Mouse (Mus musculus) thymus, adult 18-20 months (tissue): ENCODE measurements around the gene Slc38a9.

Experiments
- DNase-seq, 2 experiments: peaks; one replicate each; pipeline ENCODE4 v3.0.0; 2022; ENCODE audit warnings: mixed read lengths in 2 of 2

The Slc38a9 gene

GRCm38 (mm10) chr13:112660574-112661381 lies at the start of gene Slc38a9:
Slc38a9 (plus strand) TSS chr13:112660751.
- peak; percentile 92 to 93 for DNase-seq

GRCm38 (mm10) chr13:112621592-112621991 lies 39.0 kb upstream of the Slc38a9 start:
- no peak for DNase-seq

- DNase-seq, result no peak
Measured at GRCm38 (mm10) chr13:112623656-112624055, 36.9 kb upstream of the Slc38a9 start.

DNA sequence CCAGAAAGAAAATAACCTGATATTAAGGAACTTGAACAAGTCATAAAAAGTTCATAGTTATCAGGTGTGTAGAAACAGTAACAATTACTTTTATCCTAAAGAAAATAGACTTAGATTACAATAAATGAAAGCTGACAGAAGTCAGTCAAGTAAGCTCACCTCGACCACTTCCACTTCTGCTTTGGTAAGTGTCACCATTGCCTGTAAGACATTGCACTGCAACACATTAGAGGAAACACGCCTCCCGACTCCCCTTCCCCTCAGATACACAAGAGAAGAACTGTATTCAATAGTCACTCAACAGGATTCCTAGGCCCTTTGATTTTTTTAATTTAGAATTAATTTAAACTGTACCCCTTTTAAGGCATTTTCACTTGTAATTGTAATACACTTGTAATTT lies 35.9 kb upstream of the Slc38a9 start:
- DNase-seq, result no peak

- DNase-seq, result no peak
Measured at GRCm38 (mm10) chr13:112625566-112625965, 35.0 kb upstream of the Slc38a9 start.

DNA sequence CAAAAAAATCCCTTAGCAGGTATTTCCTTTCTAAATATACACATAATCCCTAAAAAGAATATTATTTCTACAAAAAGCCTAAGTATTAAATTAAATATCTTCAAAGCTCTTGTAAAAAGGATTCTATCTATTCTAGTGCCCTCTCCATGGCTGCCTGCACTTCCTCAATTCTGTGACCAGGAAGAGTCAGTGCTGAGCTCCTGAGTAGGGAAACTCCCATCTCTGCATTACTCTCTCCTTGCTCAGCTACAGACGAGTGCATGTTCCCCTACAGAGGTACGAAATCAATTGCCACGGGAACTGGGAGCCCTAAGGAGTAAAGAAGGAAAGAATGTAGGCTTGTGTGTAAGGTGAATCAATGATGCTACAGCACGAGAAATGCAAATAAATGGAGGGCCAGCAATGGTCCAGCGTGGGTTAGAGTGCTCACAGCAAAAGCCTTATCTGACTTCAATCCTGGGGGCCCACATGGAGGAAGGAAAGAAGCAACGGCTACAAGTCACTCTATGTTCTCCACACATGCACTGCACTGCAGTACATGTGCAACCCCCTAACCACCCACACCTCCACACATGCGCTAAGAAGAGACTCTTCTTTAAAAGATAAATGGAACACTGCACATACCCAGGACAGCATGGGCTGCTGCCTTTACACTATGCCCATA lies 25.2 kb upstream of the Slc38a9 start:
- DNase-seq, result no peak

- no peak for DNase-seq
Measured at GRCm38 (mm10) chr13:112636498-112636897, 24.1 kb upstream of the Slc38a9 start.

GRCm38 (mm10) chr13:112639111-112639510 lies 21.4 kb upstream of the Slc38a9 start:
- DNase-seq, result no peak

DNA sequence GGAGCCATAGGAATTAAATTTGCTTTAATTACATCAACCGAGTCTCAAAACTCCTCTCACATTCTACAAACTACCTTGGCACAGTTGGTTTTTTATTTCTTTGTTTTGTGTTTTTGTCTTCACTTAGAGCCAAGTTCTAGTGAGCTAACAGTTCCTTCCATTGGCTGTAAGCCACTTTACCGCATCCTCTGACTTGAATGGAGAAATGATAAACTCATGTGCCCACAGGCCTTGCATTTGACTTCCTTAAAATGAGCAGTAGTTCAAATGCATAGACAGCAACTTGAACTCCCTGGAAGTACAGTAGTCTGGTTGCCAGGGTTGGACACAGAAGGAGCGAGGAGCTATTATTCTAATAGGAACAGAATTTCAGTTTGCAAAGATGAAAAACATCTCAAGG lies 17.7 kb upstream of the Slc38a9 start:
- DNase-seq, result no peak

DNA sequence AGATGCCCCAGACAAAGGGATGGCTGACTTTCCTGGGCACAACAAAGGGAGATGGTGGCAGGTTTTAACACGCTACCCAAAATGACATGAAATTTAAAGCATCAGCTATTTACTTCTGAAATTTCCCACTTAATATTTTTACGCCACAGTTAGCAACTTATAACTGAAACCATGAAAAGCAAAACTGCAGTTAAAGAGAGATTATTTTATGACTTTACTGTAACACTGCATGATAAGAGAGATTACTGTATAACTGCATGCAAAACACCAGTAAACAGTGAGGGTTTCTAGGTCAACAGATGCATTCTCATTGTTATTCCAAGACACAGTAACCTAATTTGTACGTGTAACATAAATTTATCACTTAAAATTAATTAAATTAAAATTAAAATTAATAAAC lies 15.6 kb upstream of the Slc38a9 start:
- no peak for DNase-seq

DNA sequence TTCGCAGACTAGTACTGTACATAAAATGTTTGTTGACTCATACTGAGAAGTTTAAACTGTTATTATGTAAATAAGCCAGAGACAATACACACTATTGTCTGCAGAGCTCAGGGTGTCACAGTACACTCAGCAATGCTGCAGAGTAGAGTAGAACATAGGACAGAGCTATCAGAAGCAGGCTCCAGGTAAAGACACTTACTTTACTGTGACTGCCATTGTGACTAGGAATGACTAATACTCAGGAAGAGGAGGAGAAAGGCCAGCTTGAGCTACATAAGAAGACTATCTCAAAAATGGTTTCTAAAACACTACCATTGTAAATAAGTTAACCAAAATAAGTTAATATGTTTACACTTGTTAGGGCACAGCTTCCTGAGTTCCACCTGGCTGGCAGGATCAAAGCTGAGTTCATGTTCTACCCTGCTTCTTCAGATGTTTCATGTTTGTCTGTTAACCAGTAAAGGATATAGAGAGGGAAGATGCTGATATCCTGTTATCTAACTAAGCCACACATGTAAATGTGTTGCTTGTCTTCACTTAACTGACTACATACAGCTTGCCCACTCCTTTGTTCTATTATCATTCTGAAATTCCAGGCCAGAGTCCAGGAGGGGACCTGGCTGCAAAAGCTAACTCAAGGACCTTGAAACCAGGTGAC lies 14.9 kb upstream of the Slc38a9 start:
- no peak for DNase-seq

- DNase-seq, result no peak
Measured at GRCm38 (mm10) chr13:112651183-112651582, 9.4 kb upstream of the Slc38a9 start.

GRCm38 (mm10) chr13:112652205-112652604 lies 8.3 kb upstream of the Slc38a9 start, which contains the start of gene Ddx4:
Ddx4 (minus strand) TSS chr13:112652475.
- DNase-seq, result no peak

DNA sequence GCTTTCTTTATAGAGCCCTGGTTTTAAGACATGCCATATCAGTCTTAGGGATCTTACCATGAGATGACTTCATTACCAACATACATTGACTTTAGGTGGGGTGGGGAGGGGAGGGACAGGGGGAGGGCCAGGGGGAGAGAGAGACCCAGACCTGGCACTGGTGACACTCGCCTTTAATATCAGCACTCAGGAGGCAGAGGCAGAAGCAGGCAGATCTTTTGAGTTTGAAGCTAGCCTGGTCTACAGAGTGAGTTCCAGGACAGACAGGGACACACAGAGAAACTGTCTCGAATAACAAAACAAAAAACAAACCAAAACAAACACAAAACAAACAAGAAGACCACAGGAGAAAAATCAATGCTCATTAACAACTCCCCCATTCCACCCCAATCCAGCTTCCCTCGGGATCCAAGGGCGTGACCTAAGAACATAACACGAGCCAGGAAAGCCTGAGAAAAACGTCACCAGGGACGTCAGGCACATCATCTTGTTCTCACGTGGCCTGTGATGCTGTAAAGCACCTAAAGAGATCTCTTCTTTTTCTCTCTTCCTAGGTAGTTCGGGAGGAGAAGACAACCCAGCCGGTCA lies 471 bp upstream of the Slc38a9 start:
- no peak for DNase-seq

DNA sequence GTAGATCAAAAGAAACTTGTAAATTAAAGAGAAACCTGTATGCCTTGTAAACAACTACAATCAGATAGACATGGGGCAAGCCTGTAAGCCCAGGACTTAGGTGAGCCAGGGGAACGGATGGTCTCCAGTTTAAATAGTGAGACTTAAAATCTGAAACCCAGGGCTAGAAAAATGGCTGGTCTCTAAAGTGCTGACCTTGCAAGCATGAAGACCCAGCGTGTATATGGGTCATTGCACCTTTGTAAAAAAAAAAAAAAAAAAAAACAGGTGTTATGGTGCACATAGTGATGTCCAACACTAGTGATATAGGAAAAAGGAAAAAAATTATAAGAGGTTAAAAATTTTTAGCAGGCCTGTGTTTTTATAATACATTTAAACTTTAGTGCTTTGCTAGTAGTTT lies 1.1 kb downstream of the Slc38a9 start:
- no peak for DNase-seq

- no peak for DNase-seq
Measured at GRCm38 (mm10) chr13:112666433-112667024, 6.0 kb downstream of the Slc38a9 start.

- DNase-seq, result no peak
Measured at GRCm38 (mm10) chr13:112667215-112667614, 6.7 kb downstream of the Slc38a9 start.

DNA sequence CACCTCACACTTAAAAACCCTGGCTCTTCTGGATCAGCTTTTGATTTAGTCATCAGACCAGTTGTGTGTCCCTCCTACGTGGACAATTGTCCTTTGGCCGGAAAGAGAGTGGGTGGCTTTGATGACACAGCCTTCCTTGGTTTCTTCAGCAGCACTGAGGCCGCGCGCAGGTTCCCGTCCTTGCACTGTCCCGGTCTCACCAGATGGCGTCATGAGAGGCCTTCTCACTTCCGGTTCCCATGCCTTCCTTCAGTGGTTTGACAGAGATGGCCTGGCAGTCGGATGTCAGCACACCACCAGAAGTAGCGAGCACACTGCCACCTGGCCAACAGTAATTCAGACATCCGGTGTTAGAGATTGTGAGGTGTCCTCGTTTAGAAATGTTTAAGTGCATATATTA lies 11.2 kb downstream of the Slc38a9 start:
- DNase-seq, result no peak

DNA sequence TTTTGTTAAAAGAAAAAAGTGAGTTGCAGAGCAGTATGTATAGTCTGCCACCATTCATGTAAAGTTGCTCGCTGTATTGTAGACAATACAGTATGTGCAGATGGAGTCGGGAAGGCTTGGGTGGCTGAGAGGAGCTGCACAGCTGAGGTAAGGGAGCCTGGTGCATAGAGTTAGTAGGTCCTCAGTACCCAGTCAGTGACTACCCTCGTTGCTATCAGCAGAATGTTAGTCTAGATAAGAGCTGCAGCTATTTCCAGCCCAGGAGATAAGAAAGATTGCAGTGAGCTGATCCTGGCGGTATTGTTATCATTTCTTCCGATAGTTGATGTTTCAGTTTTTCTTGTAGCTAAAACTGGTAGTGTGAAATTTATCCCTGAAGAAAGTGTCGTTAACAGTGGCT lies 12.2 kb downstream of the Slc38a9 start:
- no peak for DNase-seq

DNA sequence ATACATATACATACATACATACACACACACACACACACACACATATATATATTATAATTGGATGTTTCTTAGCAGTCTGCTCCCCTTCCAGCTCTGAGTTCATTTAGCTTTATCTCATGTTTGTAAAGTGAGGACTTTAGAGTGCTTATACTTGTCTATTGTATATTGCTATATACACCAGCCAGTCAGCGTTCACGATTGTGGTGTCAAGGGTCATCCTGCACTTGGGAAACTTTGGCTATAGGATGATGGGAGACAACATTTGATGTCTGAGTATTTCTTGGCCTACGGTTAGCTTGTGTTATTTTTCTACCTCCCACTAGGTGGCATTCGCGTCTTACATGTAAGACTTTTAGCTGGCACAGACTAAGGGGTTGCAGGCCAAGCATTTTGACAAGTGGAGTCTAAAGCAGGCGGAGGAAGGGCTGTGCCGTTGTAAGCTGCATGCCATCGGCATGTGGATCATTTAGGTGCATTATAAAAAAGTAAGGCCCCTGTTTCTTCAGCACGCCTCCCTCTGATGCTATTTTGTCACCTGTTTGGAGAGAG lies 13.4 kb downstream of the Slc38a9 start:
- peak in 1 of 2 experiments; percentile 12 for DNase-seq

DNA sequence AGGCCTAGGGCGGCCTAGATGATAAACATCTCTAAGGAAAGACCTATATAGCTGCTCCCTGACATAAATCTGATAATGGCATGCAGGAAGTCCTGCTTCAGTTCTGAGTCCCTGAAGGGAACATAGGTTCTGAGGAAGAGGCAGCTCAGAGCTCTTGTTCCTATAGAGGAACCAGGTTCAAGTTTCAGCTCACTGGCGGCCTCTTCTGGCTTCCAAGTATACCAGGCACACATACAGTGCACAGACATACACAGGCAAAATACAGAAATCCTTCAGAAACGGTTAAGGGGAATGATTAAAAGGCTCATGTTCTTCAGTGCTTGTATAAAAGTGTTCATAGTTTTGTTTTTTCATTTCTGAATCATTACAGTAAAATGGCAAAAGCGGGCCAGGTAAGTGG lies 17.6 kb downstream of the Slc38a9 start:
- DNase-seq, result no peak

- DNase-seq, result no peak
Measured at GRCm38 (mm10) chr13:112683312-112683711, 22.8 kb downstream of the Slc38a9 start.

- no peak for DNase-seq
Measured at GRCm38 (mm10) chr13:112683970-112684369, 23.4 kb downstream of the Slc38a9 start.
